Mouse (Mus musculus): ENCODE results near the gene Gapdh. TPM values are rescaled to one million over a fixed set of nuclear protein-coding genes. Genes with fewer than 3 reads are reported as not detected.
"Not testable (repeated sequence)": the region's sequence is repeated elsewhere in the genome, so short reads cannot be mapped to it uniquely, and the experiment has no call there.

Gene Gapdh
- polyA plus RNA-seq, 1 experiment from 2014 or later = 5,242 TPM

GRCm38 (mm10) chr6:125166861-125167650, 789 bp upstream of the Gapdh start:
- ATAC-seq (ENCODE audit: insufficient number of reproducible peaks, insufficient read depth, low FRiP score, low read depth) = peak; percentile 62
- H3K27me3 ChIP-seq (ENCODE audit: control insufficient read depth, insufficient read depth, low read length) = no peaks in the 10 kb centered on the region
- H3K4me1 ChIP-seq (ENCODE audit: control insufficient read depth in 2 of 2, insufficient read depth in 2 of 2, low read length in 2 of 2) = peaks cover 13 to 24% of the 10 kb centered on the region in 2 experiments
- H3K27ac ChIP-seq (replicated peaks in 1 of 2; ENCODE audit: control insufficient read depth in 1 of 2, insufficient read depth in 1 of 2, low read depth in 2 of 2, low read length in 2 of 2) = peak overlapping the region; percentile 100
- peak overlapping the region; percentile 70 for H3K4me2 ChIP-seq (ENCODE audit: low read length)
- peaks cover 71% of the 10 kb centered on the region for H3K36me3 ChIP-seq (ENCODE audit: control insufficient read depth, insufficient read depth, low read length)
- peak overlapping the region; percentile 97 for H3K9ac ChIP-seq (ENCODE audit: low read length)
- H3K4me3 ChIP-seq (ENCODE audit: control insufficient read depth in 1 of 2, insufficient read depth in 1 of 2, low read depth in 1 of 2, low read length in 2 of 2) = peak overlapping the region; percentile 67 to 76
- 14% methylated on average over 10 of the region's 10 CpGs for WGBS
- no peaks in the 10 kb centered on the region for H3K9me3 ChIP-seq (ENCODE audit: control insufficient read depth, low read length)

GRCm38 (mm10) chr6:125165328-125165891, 857 bp downstream of the Gapdh start:
- peak; percentile 81 for ATAC-seq (ENCODE audit: insufficient number of reproducible peaks, insufficient read depth, low FRiP score, low read depth)
- Histone ChIP-seq H3K4me1 (ENCODE audit: control insufficient read depth in 2 of 2, insufficient read depth in 2 of 2, low read length in 2 of 2) (peaks cover 24 to 39% of the 10 kb centered on the region in 2 experiments), H3K36me3 (ENCODE audit: control insufficient read depth, insufficient read depth, low read length) (peaks cover 71% of the 10 kb centered on the region), H3K27me3 (ENCODE audit: control insufficient read depth, insufficient read depth, low read length) (no peaks in the 10 kb centered on the region), H3K27ac (replicated peaks in 1 of 2; ENCODE audit: control insufficient read depth in 1 of 2, insufficient read depth in 1 of 2, low read depth in 2 of 2, low read length in 2 of 2) (peak overlapping the region; percentile 100), H3K4me2 (ENCODE audit: low read length) (peak overlapping the region; percentile 70), H3K9ac (ENCODE audit: low read length) (peak overlapping the region; percentile 97), H3K9me3 (ENCODE audit: control insufficient read depth, low read length) (no peaks in the 10 kb centered on the region), H3K4me3 (ENCODE audit: control insufficient read depth in 1 of 2, insufficient read depth in 1 of 2, low read depth in 1 of 2, low read length in 2 of 2) (peak overlapping the region; percentile 76 to 86)
- under 1% methylated on average over 34 of the region's 36 CpGs for WGBS

GRCm38 (mm10) chr6:125164672-125165327, 1.5 kb downstream of the Gapdh start:
- Histone ChIP-seq H3K4me1 (ENCODE audit: control insufficient read depth in 2 of 2, insufficient read depth in 2 of 2, low read length in 2 of 2) (peaks cover 24 to 45% of the 10 kb centered on the region in 2 experiments), H3K27ac (replicated peaks in 1 of 2; ENCODE audit: control insufficient read depth in 1 of 2, insufficient read depth in 1 of 2, low read depth in 2 of 2, low read length in 2 of 2) (peak overlapping the region; percentile 98 to 100), H3K9ac (ENCODE audit: low read length) (peak overlapping the region; percentile 97), H3K9me3 (ENCODE audit: control insufficient read depth, low read length) (no peaks in the 10 kb centered on the region), H3K36me3 (ENCODE audit: control insufficient read depth, insufficient read depth, low read length) (peaks cover 71% of the 10 kb centered on the region), H3K4me2 (ENCODE audit: low read length) (peak overlapping the region; percentile 70), H3K4me3 (ENCODE audit: control insufficient read depth in 1 of 2, insufficient read depth in 1 of 2, low read depth in 1 of 2, low read length in 2 of 2) (peak overlapping the region; percentile 76 to 86), H3K27me3 (ENCODE audit: control insufficient read depth, insufficient read depth, low read length) (no peaks in the 10 kb centered on the region)
- under 1% methylated on average over 39 of the region's 39 CpGs for WGBS
- no peak for ATAC-seq (ENCODE audit: insufficient number of reproducible peaks, insufficient read depth, low FRiP score, low read depth)

- no peak for ATAC-seq (ENCODE audit: insufficient number of reproducible peaks, insufficient read depth, low FRiP score, low read depth)
- peaks cover 24 to 45% of the 10 kb centered on the region in 2 experiments for H3K4me1 ChIP-seq (ENCODE audit: control insufficient read depth in 2 of 2, insufficient read depth in 2 of 2, low read length in 2 of 2)
- no peaks in the 10 kb centered on the region for H3K27me3 ChIP-seq (ENCODE audit: control insufficient read depth, insufficient read depth, low read length)
- H3K27ac ChIP-seq (replicated peaks in 1 of 2; ENCODE audit: control insufficient read depth in 1 of 2, insufficient read depth in 1 of 2, low read depth in 2 of 2, low read length in 2 of 2) = peak overlapping the region; percentile 98 to 100
- 5% methylated on average over 20 of the region's 20 CpGs for WGBS
- H3K9me3 ChIP-seq (ENCODE audit: control insufficient read depth, low read length) = no peaks in the 10 kb centered on the region
- peak overlapping the region; percentile 76 to 86 for H3K4me3 ChIP-seq (ENCODE audit: control insufficient read depth in 1 of 2, insufficient read depth in 1 of 2, low read depth in 1 of 2, low read length in 2 of 2)
- H3K9ac ChIP-seq (ENCODE audit: low read length) = peak overlapping the region; percentile 97
- peak overlapping the region; percentile 70 for H3K4me2 ChIP-seq (ENCODE audit: low read length)
- H3K36me3 ChIP-seq (ENCODE audit: control insufficient read depth, insufficient read depth, low read length) = peaks cover 71% of the 10 kb centered on the region
Observed at GRCm38 (mm10) chr6:125163801-125164657, 2.2 kb downstream of the Gapdh start.

- not testable (repeated sequence) for H3K27me3 ChIP-seq (ENCODE audit: control insufficient read depth, insufficient read depth, low read length); H3K9me3 ChIP-seq (ENCODE audit: control insufficient read depth, low read length); ATAC-seq (ENCODE audit: insufficient number of reproducible peaks, insufficient read depth, low FRiP score, low read depth)
- WGBS = 40% methylated on average over 9 of the region's 16 CpGs
- H3K4me1 ChIP-seq (ENCODE audit: control insufficient read depth in 2 of 2, insufficient read depth in 2 of 2, low read length in 2 of 2) = peaks cover 22 to 42% of the 10 kb centered on the region in 2 experiments
- H3K27ac ChIP-seq (replicated peaks in 1 of 2; ENCODE audit: control insufficient read depth in 1 of 2, insufficient read depth in 1 of 2, low read depth in 2 of 2, low read length in 2 of 2) = peak overlapping the region; percentile 51 to 86; a peak in 3 of 4 replicates
- peak overlapping the region; percentile 97 for H3K9ac ChIP-seq (ENCODE audit: low read length)
- H3K36me3 ChIP-seq (ENCODE audit: control insufficient read depth, insufficient read depth, low read length) = peaks cover 69% of the 10 kb centered on the region
- peak overlapping the region; percentile 70 for H3K4me2 ChIP-seq (ENCODE audit: low read length)
- peak overlapping the region; percentile 76 to 86 for H3K4me3 ChIP-seq (ENCODE audit: control insufficient read depth in 1 of 2, insufficient read depth in 1 of 2, low read depth in 1 of 2, low read length in 2 of 2)
Observed at GRCm38 (mm10) chr6:125162615-125163305, 3.5 kb downstream of the Gapdh start.

- peak overlapping the region; percentile 34; the same call in 1 of the 2 replicates for H3K9ac ChIP-seq (ENCODE audit: low read length)
- H3K9me3 ChIP-seq (ENCODE audit: control insufficient read depth, low read length); ATAC-seq (ENCODE audit: insufficient number of reproducible peaks, insufficient read depth, low FRiP score, low read depth); H3K27me3 ChIP-seq (ENCODE audit: control insufficient read depth, insufficient read depth, low read length): not testable (repeated sequence)
- peaks cover 14 to 34% of the 10 kb centered on the region in 2 experiments; a peak in 3 of 4 replicates for H3K4me1 ChIP-seq (ENCODE audit: control insufficient read depth in 2 of 2, insufficient read depth in 2 of 2, low read length in 2 of 2)
- WGBS = 8% methylated on average over 3 of the region's 5 CpGs
- peaks cover 72% of the 10 kb centered on the region for H3K36me3 ChIP-seq (ENCODE audit: control insufficient read depth, insufficient read depth, low read length)
- H3K4me3 ChIP-seq (ENCODE audit: control insufficient read depth in 1 of 2, insufficient read depth in 1 of 2, low read depth in 1 of 2, low read length in 2 of 2) = peak overlapping the region; percentile 6 to 10; a peak in 2 of 4 replicates
- H3K27ac ChIP-seq (replicated peaks in 1 of 2; ENCODE audit: control insufficient read depth in 1 of 2, insufficient read depth in 1 of 2, low read depth in 2 of 2, low read length in 2 of 2) = peak overlapping the region; percentile 37 to 86; a peak in 3 of 4 replicates
- peak overlapping the region; percentile 70 for H3K4me2 ChIP-seq (ENCODE audit: low read length)
Observed at GRCm38 (mm10) chr6:125161971-125162370, 4.3 kb downstream of the Gapdh start.
